Mouse (Mus musculus): ENCODE results near the gene Socs2.
"Not testable (repeated sequence)": the region's sequence is repeated elsewhere in the genome, so short reads cannot be mapped to it uniquely, and the experiment has no call there.

The Socs2 gene

DNA sequence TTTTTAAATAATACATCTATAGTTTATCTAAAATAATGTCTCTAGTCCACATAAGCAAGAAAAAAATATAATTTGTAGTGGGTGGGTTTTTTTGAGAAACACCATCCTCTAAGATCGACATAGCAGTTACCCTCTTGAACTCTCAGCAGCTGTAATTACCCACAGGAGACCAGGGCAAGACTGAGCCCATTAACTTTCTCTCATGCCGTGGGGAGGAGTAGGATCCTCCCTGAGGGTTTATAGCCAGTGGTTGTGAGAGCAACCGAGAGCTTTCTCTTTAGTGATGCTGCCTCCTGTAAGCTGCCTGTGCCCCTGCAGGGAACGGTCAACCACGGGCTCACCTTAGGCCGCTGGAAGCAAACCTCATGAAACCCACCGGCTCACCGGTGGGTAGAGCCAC, 24.9 kb downstream of the Socs2 start:
- DNase-seq (ENCODE audit: low spot score): no peak

DNA sequence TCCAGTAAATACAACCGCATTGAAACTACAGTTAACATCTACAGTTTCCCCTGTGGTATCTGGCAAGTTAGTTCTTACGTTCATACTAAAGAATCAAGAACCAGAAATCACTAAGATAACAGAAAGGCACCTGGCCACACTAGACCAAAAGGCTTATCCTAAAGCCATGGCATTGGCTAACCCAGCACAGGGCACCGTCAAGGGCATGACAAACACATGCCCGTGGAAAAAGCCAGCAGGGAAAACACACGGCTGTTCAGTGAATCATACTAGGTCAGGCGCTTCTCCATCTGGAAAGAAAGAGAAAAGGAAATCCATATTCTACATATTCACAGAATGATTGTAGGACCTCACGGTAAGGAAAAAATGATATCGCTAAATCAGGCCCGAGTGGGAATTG, 26.1 kb downstream of the Socs2 start:
- no peak for DNase-seq (ENCODE audit: low spot score)

DNA sequence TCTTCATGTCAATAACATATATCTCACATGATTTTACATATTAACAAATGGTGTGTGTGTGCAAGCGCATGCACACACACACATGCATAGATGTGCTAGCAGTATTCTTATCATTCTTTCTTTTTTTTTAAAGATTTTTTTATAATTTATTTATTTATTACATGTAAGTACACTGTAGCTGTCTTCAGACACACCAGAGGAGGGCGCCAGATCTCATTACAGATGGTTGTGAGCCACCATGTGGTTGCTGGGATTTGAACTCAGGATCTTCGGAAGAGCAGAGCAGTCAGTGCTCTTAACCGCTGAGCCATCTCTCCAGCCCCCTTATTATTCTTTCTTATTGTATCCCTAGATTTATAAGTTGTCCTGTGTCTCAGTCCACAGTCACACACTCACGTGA, 27.2 kb downstream of the Socs2 start:
- not testable (repeated sequence) for DNase-seq (ENCODE audit: low spot score)

DNA sequence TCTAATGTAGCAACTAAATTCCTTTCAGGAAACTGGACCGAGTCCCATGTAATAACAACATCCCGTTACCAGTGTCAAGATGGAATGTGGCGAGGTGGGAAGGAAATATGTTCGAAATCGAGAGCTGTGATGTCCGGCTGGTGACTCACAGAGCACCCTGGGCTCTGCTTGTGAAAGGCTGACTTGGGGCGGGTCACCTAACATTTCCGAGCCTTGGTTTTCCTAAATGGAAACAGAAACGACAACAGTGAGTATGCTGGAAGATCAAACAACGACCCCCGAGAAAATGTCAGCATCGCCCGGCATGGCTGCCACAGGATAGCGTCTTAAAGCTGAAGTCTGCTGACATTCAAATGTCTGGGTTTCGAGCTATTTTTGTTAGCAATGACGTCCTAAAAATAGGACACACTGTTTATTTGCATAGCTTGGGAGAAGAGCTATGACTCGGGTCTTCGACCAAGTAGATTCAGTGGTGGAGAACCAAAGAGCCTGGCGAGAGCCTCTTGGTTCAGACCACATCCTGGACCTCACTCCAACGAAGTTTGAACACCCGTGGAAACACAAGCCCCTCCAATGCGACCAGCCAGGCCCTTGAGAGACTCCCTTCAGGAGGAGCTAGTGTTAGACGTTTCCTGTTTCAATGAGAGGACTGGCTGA, 28.0 kb downstream of the Socs2 start:
- DNase-seq (ENCODE audit: low spot score): no peak

DNA sequence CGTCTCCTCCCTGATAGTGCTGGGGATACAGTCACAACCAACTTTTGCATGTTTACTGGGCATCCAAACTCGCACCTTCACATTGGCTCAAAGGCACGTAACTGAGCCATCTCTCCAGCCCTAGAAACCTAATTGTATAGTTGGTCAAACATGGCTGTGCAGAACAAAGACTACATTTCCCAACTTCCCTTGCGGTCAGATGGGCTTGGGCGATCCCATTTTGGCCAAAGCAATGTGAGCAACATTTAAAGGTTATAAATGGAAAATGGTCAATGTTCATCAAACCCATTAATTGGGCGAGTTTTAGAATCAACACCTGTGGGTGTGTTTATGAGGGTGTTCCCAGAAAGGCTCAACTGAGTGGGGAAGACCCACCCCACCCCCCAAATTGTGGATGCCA, 30.5 kb downstream of the Socs2 start:
- no peak for DNase-seq (ENCODE audit: low spot score)

DNA sequence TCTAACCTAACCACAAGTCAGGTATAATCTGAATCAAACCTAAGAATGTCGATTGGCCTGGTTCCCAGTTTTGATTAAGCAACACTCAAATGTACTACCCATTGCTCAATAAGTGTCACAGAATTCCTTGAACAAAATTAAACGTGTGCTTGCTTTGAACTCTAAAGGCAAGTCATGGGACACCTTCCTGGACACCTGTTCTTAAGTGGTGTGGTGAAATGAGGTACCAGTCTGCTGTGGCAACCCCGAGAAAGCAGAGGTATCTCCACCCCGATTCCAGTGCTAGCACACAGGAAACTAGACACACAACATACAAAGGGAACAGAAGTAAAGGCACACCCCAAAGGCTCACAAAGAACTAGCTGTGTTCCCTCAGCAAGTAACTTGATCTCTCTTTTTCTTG, 31.2 kb downstream of the Socs2 start:
- DNase-seq (ENCODE audit: low spot score): no peak

DNA sequence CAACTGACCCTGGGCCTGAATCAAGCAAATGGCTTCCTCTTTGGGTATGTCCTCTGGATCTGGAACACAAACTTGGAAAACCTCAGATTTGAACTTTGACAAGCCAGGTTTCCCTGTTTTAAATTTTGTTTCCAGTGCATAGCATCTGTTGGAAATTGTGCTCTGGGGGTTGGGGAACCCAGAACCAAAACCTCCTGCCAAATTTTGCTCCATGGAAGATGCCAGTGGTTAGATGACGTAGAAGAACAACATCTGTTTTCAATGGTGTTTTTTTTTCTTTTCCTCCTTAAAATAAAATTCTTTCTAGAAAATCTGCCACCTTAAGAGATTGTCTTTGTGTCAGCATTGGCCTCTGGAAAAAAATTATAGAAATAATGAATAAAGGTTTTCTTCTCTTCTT, 31.9 kb downstream of the Socs2 start:
- DNase-seq (ENCODE audit: low spot score): no peak

DNA sequence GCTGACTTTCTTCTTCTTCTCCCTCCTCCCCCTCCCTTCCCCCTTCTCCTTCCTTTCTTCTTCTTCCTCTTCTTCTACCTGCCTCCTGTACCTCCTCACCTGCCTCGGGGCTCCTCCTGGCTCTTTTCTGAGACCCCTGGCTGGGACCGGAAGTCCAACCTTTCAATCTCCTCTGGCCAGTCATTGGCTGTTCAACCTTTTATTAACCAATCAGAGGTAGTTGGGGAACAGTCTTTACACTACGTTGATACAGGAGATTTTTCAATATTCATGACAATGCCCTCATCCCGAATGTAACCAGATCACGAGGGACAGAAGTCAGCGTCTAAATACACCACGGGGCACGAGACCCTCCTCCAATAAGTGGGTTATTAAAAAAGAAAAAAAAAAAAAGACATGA, 32.5 kb downstream of the Socs2 start:
- no peak for DNase-seq (ENCODE audit: low spot score)

DNA sequence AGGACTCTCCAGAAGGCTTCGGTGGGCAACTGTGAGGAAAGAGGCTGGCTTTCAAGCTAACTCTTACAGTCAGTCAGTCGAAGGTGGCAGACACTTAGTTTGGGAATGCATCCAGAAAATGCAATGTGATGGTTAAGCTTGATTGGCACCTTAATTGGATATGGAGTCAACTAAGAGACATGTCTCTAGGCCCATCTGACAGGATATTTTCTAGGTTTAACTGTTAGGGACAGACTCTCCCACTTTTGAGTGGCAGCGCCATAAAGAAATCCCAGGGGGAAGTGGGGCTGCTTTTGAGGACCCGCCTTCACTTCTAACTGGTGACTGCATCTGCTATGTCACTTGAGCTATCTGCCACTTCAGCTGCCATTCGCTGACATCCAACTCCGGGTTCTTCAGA, 43.6 kb downstream of the Socs2 start:
- DNase-seq (ENCODE audit: low spot score): no peak

DNA sequence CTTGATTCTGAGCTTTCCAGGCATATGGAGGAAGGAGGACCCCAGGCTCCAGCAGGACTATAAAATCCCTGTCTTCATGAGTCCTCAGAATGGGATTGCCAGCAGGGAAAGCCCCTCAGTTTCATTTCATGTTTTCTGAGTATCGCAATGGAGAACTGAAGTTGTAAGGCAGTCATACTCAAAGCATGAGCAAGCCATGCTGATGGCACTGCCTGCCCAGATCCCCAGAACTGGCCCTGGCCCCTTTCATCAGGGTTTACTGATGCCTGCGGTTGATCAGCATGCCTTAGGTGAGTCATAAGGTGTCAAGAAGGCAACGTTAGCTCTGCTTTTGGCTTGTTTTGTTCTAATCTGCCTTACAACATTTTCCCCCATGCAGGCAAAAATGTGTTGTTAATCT, 45.0 kb downstream of the Socs2 start:
- no peak for DNase-seq (ENCODE audit: low spot score)

DNA sequence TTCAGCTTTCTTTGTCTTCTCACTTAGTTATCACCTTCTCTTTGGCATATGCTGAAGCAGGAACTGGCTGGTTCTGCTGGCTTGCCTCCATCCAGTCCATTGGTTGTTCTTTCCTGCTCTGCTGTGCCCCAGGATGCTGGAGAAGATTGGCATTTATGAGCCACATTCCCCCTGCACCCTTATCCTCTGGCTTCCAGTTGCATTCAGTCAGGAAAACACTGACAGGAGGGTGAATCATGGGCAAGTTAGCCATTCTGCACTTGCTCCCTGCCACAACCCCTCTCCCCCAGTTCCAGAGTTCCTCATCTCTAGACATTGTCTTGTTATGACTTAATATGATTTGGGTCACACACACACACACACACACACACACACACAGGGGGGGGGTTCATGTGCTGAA, 47.8 kb downstream of the Socs2 start:
- DNase-seq (ENCODE audit: low spot score): no peak

DNA sequence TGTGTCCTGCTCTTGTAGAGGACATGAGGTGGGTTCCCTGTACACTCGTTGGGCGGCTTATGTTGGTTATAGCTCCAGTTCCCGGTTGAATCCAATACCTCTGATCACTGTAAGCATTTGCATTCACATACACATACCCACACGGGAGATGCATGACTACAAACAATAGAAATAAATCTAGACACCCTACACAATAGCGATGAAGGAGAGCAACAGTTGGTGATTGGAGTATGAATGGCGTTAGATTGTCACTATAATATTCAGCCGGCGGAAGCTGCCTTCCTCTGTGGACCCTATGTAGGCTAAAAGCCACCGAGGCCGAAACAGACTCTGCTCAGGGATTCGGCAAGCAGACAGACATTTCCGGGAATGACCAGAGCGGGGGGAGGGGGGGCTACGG, 48.8 kb downstream of the Socs2 start:
- no peak for DNase-seq (ENCODE audit: low spot score)

DNA sequence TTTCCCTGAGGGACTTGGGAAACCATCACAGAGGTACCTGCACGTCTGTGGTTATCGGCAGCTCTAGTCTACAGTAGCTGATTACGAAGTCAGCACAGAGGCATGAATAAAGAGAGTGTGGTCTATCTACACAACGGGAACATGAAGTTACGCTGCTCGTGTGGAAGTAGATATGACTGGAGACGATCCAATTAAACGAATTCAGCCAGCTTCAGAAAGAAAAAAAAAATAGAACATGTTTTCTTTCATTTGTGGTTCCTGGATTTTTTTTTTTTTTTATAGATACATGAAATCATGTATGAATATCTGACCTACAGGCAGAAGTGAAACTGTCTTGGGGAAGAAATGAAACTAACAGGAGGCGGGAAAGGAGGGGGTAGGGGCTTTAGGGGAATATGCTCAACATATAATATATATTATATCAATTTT, 49.3 kb downstream of the Socs2 start:
- no peak for DNase-seq (ENCODE audit: low spot score)

DNA sequence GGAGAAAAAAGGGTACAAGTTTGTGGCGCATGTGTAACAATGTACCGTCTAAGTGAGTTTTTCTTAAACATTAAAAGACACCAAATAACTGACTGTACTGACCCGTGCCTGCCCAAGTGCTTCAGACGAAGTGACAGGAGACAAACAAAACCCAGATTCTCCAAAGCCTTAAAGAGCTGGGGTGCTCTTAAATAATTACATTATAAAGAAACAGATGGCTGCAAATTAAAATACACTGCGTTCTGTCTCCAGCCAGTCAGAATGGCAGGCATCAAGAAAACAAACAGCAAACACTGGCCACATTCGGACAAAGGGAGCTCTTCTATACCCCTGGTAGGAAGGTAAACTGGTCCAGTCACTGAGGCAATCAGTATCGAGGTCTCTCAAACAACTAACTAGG, 49.7 kb downstream of the Socs2 start:
- DNase-seq (ENCODE audit: low spot score): no peak

DNA sequence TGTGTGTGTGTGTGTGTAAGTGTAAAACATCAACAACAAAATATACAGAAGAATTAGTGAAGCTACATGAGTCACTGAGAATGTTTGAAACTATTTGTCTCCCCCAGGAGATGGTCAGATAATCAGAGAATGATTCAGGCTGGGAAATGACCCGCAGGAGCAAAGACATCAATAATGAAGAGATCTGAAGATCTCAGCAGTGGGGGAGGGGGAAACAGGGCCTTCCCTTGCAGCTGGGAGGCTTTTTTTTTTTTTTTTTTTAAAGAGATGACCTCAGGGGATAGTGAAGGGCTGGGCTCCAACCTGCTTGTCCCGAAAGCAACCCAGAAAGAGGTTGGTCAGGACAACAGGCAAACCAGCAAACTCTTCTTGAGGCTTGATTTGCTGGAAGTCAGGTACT, 54.7 kb downstream of the Socs2 start:
- no peak for DNase-seq (ENCODE audit: low spot score)

DNA sequence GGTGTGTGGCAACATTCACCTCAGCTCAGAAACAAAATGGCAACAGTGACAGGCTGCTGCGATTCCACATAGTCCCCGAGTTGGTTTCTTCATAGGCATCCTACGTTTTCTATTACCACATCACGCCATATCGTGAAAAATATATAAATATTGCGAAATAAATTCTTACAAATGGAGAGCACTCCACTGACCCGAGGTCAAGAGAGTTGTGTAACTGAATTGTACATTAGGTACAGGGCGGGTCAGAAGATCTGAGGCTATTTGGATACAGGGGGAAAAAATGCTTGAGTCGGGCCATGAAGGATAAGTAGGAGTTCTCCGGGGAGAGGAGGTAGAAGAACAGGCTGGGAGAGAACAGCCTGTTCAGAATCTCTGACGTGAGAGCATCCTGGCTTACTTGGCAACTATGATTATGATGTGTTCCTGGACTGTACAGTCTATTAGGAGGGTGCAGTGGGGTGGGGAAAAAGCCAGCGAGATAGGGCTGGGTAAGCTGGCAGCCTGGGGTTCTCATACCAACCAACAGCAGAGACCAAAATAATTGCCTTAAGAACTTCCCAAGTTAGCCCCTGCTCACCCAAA, 55.6 kb downstream of the Socs2 start:
- no peak for DNase-seq (ENCODE audit: low spot score)

DNA sequence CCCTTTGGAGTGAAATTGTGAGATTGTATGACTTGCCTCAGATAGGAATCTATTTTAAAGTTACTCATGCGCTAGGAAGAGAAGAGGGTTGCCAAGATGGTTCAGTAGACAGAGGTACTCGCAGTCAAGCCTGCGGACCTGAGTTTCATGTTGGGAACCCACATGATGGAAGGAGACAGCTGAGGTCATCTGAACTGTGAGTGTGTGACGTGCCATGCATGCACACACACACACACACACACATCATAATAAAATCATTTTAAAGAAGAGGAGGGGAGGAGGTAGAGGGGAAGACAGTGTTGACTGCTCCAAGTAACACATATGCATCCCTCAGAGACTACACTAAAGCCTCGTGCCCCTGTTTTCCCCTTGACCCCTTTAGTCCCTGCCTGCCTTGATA, 56.9 kb downstream of the Socs2 start:
- DNase-seq (ENCODE audit: low spot score): no peak

DNA sequence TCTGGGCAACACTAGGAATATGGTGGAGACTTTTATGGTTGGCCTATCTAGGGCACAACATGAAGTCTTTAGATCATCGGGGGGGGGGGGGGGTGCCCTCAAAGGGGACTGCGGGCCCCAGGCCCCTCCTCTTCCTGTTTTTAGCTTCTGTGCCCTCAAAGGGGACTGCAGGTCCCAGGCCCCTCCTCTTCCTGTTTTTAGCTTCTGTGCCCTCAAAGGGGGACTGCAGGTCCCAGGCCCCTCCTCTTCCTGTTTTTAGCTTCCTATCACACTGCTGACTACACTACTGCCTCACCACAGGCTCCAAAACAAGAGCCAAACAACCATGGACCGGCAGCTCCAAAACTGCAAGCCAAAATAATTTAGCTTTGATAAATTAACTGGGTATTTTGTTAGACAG, 59.3 kb downstream of the Socs2 start:
- no peak for DNase-seq (ENCODE audit: low spot score)

DNA sequence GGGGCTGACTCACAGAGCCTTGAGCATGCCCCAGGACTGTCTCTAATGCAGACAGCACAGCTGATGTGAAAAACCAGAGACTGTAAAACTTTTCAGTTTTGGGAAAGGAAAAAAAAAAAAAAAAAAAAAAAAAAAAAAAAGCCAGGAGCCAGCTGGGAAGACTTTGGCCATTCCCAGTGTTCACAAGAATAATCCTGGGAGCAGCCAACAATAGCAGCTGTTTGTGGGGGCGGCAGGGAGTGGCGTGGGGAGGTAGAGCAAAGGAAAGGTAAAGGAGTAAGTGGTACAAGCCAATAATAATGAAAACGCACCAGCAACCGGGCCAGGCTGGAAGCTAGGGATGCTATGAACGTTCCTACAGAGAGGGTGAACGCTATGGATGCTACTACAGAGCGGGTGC, 60.3 kb downstream of the Socs2 start:
- DNase-seq (ENCODE audit: low spot score): no peak

DNA sequence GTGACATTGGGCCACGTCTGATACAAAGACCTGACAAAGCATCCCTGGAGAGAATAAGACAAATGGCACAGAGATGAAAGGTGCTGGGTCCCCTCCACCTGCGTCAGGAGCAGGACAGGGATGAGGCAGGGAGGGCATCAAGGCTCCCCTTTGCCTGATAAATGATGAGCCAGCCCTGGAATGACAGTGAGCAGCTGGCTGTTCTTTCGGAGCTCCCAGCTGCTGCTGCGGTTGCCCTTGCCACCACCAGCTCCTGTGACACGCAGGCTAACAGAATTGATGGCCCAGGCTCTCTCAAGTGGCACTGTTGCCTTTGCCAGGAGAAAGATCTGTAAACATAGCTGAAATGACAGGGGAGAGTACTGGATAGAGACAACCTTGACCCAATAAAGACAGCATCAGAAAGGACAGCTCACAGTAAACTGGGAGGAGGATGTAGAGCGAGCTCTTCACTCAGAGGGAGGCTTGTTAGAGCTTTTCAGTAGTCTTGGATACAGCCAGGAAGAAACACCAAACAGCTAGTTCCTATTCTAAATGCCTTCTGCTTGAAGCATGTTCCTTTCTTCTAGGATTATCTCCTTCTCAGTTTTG, 61.2 kb downstream of the Socs2 start:
- DNase-seq (ENCODE audit: low spot score): no peak

DNA sequence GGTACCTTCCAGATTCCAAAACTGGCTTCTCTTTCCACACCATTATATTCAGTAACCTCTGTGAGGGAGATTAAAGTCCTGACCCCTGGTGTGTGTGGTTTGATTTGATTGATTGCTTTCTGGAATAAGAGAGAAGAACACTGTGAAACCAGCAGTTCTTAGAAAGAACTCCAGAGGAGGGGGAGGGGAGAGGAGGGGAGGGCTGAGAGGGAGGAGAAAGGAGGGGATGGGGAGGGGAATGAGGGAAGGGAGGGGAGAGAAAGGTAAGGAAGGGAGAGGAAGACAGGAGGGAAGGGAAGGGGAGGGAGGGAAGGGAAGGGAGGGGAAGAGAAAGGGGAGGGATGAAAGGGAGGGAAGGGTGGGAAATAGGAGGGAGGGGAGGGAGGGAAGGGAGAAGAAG, 62.3 kb downstream of the Socs2 start:
- DNase-seq (ENCODE audit: low spot score): no peak

DNA sequence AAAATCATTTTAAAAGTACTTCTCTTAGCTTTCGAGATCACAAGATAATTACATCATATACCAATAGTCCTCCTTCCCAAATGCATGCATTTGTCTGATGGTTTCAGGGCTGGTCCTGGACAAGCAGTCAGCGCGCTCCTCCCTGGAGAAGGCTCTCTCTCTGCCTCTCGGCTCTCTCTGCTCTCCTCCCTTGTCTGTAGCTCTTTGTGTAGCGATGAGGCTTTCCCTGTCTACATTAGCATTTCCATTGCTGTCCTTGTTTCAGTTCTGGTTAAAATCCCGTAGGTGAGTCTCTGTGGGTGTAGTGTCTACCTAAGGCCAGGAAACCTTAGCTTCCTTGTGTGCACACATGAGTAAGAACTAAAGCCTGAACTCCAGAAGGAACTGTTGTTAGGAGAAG, 62.9 kb downstream of the Socs2 start:
- no peak for DNase-seq (ENCODE audit: low spot score)

DNA sequence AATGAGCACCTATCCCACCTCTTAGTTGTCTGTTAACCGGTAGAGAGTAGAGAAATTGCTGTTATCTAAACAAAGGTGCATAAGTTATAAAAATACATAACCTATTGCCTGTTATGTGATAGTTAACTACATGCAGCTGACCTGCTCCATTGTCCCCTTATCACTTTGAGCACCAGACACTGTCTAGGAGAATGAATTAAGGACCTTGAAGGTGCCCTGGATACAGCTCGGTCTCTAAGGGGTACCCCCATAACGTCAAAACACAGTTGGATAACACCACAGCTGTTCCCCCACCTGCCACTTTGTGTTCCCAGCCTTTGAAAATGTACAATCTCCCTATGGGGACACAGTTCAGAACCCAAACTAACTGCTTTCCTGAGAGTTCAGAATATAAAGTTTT, 68.5 kb downstream of the Socs2 start:
- DNase-seq (ENCODE audit: low spot score): no peak

DNA sequence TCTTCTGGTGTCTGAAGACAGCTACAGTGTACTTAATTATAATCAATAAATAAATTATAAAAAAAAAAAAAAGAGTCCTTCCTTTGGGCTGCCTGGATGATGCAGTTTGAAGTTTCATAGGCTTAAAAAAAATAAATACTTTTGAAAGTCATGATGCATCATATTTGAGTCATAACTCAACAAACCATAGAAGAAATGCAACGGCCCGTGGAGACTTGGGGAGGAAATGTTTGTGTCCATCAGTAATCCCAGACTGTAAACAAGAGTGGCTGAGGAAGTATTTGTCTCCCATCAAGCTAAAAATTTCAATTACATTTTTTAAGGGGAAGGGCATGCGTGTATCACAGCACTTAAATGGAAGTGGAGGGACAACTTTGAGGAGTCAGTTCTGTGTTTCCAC, 69.2 kb downstream of the Socs2 start:
- no peak for DNase-seq (ENCODE audit: low spot score)
